Mouse (Mus musculus) neural tube, embryonic 14.5 days (tissue): ENCODE measurements around the gene Rangap1. TPM values are rescaled to one million over a fixed set of nuclear protein-coding genes. Genes with fewer than 3 reads are reported as not detected.
"Not testable (repeated sequence)": the region's sequence is repeated elsewhere in the genome, so short reads cannot be mapped to it uniquely, and the experiment has no call there.

ENCODE experiments used
- ATAC-seq: fragments of 200-750 bp; cut with Nextera tagmentation; 2 replicates; pipeline ENCODE4 v1.8.0; 2017; ENCODE audit warnings: low read depth, mild to moderate bottlenecking, moderate TSS enrichment, moderate library complexity
- H3K27ac ChIP-seq: fragments of 300-500 bp; sonication (generic); 2 replicates; pipeline ENCODE4 v1.5.1; 2014; ENCODE audit warnings: low read depth, mild to moderate bottlenecking, control low read depth, low read length, moderate library complexity, mixed read lengths
- H3K27me3 ChIP-seq: fragments of 300-500 bp; sonication (generic); 2 replicates; pipeline ENCODE4 v1.6.1; 2014; ENCODE audit warnings: low read length; ENCODE audit not compliant: control insufficient read depth, insufficient read depth
- H3K36me3 ChIP-seq: fragments of 300-500 bp; sonication (generic); 2 replicates; pipeline ENCODE4 v1.6.1; 2014; ENCODE audit warnings: low read length, mixed read lengths; ENCODE audit not compliant: control insufficient read depth, insufficient read depth
- H3K4me1 ChIP-seq: fragments of 300-500 bp; sonication (generic); 2 replicates; pipeline ENCODE4 v1.6.1; 2014; ENCODE audit warnings: low read length; ENCODE audit not compliant: control insufficient read depth, insufficient read depth
- H3K4me2 ChIP-seq: fragments of 300-500 bp; sonication (generic); 2 replicates; pipeline ENCODE4 v1.6.1; 2014; ENCODE audit warnings: mild to moderate bottlenecking, low read depth, low read length, control low read depth
- H3K4me3 ChIP-seq: fragments of 300-500 bp; sonication (generic); 2 replicates; pipeline ENCODE4 v1.5.1; 2014; ENCODE audit warnings: low read depth, low read length, control low read depth, mixed read lengths
- H3K9ac ChIP-seq: fragments of 300-500 bp; sonication (generic); replicated peaks from 2 replicates; pipeline ENCODE4 v1.6.1; 2014; ENCODE audit warnings: low read depth, mild to moderate bottlenecking, control low read depth, low read length, mixed read lengths
- H3K9me3 ChIP-seq: fragments of 300-500 bp; sonication (generic); 2 replicates; pipeline ENCODE4 v1.6.1; 2016; ENCODE audit warnings: low read length; ENCODE audit not compliant: control insufficient read depth
- WGBS: fragments of 180-500 bp; shearing (Covaris S2); extraction: QIAGEN DNeasy Blood & Tissue Kit; methylation state at CpG from one replicate; pipeline ENCODE4 v1.1.7; 2014; 5-methylcytosine and 5-hydroxymethylcytosine counted together
- polyA plus RNA-seq: library from polyadenylated mRNA; unstranded; fragments of >200 nt; fragmentation: Nextera tagmentation; extraction: Ambion mirVana; gene quantifications from 2 replicates; pipeline ENCODE4 v1.2.1, GENCODE M21; 2014

Gene Rangap1
- polyA plus RNA-seq, 1 experiment from 2014 or later, result 105 TPM

DNA sequence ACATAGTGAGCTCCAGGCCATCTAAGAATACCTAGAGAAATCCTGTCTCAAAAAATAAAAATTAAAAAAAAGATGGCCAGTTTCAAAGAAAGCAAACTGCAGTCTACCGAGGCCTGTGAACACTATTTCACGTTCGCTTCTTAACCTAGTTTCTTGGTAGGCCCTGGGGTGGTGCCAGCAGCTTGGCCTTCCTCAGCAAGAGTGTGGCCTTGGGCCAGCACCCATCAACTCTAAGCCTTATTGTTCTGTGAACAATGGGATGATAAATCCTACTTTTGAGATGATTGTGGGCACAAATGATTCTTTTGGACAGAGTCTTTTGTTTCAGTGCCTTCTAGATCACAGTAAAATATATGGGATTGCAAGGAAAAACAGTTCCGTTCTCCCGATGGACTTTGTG, 13.4 kb upstream of the Rangap1 start:
- ATAC-seq, result no peak
- Histone ChIP-seq H3K36me3 (no peaks in the 10 kb centered on the region), H3K9ac (no peak overlapping the region), H3K9me3 (no peaks in the 10 kb centered on the region), H3K27me3 (no peaks in the 10 kb centered on the region), H3K4me2 (no peak overlapping the region), H3K4me3 (no peak overlapping the region), H3K4me1 (no peaks in the 10 kb centered on the region), H3K27ac (no peak overlapping the region)
- WGBS, result 65% methylated on average over 5 of the region's 5 CpGs

DNA sequence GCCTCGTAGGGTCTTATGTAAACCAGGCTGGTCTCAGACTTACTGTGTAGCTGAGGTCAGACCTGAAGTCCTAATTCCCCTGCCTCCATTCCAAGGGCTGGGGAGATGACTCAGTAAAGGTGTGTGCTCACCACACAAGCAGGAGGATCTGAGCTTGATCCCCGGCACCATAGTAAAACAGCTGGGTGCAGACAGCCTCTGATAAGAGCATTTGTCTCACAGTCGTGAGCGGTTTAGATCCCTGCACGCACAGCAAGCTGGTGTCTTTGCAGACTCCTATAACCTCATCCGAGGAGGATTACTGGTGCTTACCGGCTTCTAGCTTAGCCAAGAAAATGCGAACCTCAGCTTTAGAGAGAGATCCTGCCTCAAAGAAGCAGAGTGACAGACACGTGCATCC, 8.3 kb upstream of the Rangap1 start:
- Histone ChIP-seq H3K4me2 (no peak overlapping the region), H3K36me3 (no peaks in the 10 kb centered on the region), H3K9ac (no peak overlapping the region), H3K4me1 (peaks cover 9% of the 10 kb centered on the region; the same call in 1 of the 2 replicates), H3K4me3 (no peak overlapping the region), H3K27me3 (no peaks in the 10 kb centered on the region), H3K27ac (no peak overlapping the region), H3K9me3 (no peaks in the 10 kb centered on the region)
- ATAC-seq, result no peak
- WGBS, result 96% methylated on average over 9 of the region's 9 CpGs

- Histone ChIP-seq H3K4me1 (peaks cover 13% of the 10 kb centered on the region; the same call in 1 of the 2 replicates), H3K27me3 (no peaks in the 10 kb centered on the region), H3K4me3 (no peak overlapping the region), H3K9me3 (no peaks in the 10 kb centered on the region), H3K27ac (no peak overlapping the region), H3K9ac (no peak overlapping the region), H3K36me3 (no peaks in the 10 kb centered on the region), H3K4me2 (no peak overlapping the region)
- no peak for ATAC-seq
- 33% methylated on average over 14 of the region's 14 CpGs for WGBS
Observed at GRCm38 (mm10) chr15:81749742-81750141, 4.4 kb upstream of the Rangap1 start.

GRCm38 (mm10) chr15:81745601-81746114, 328 bp upstream of the Rangap1 start:
- Histone ChIP-seq H3K27ac (peak overlapping the region; percentile 89), H3K4me3 (peak overlapping the region; percentile 98), H3K9ac (peak overlapping the region; percentile 94), H3K27me3 (no peaks in the 10 kb centered on the region), H3K36me3 (no peaks in the 10 kb centered on the region), H3K4me2 (peak overlapping the region; percentile 77), H3K4me1 (peaks cover 13% of the 10 kb centered on the region; the same call in 1 of the 2 replicates), H3K9me3 (no peaks in the 10 kb centered on the region)
- WGBS, result under 1% methylated on average over 33 of the region's 33 CpGs
- peak; percentile 85 for ATAC-seq

DNA sequence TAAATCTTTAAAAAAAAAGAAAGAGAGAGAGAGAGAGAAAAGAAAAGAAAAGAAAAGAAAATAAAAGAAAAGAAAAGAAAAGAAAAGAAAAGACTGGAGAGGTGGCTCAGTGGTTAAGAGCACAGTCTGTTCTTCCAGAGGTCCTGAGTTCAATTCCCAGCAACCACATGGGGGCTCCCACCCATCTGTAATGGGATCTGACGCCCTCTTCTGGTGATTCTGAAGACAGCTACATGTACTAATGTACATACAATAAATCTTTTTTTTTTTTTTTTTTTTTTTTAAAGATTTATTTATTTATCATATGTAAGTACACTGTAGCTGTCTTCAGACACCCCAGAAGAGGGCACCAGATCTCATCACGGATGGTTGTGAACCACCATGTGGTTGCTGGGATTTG, 3.0 kb downstream of the Rangap1 start:
- H3K27ac ChIP-seq, H3K4me1 ChIP-seq, H3K9me3 ChIP-seq, ATAC-seq, H3K36me3 ChIP-seq, H3K27me3 ChIP-seq, H3K9ac ChIP-seq, H3K4me2 ChIP-seq, H3K4me3 ChIP-seq: not testable (repeated sequence)
- 34% methylated on average over 2 of the region's 2 CpGs for WGBS

- no peak overlapping the region for H3K9ac ChIP-seq
- 8% methylated on average over 2 of the region's 2 CpGs for WGBS
- H3K27ac ChIP-seq, result no peak overlapping the region
- H3K9me3 ChIP-seq, result no peaks in the 10 kb centered on the region
- H3K27me3 ChIP-seq, result no peaks in the 10 kb centered on the region
- no peaks in the 10 kb centered on the region for H3K36me3 ChIP-seq
- no peak overlapping the region for H3K4me2 ChIP-seq
- no peak for ATAC-seq
- no peaks in the 10 kb centered on the region for H3K4me1 ChIP-seq
- no peak overlapping the region for H3K4me3 ChIP-seq
Observed at GRCm38 (mm10) chr15:81739924-81740323, 5.4 kb downstream of the Rangap1 start.

GRCm38 (mm10) chr15:81739296-81739695, 6.0 kb downstream of the Rangap1 start:
- H3K4me1 ChIP-seq, result no peaks in the 10 kb centered on the region
- no peaks in the 10 kb centered on the region for H3K9me3 ChIP-seq
- no peaks in the 10 kb centered on the region for H3K27me3 ChIP-seq
- no peak overlapping the region for H3K9ac ChIP-seq
- H3K4me2 ChIP-seq, result no peak overlapping the region
- no peak overlapping the region for H3K4me3 ChIP-seq
- 79% methylated on average over 3 of the region's 3 CpGs for WGBS
- no peak overlapping the region for H3K27ac ChIP-seq
- H3K36me3 ChIP-seq, result no peaks in the 10 kb centered on the region
- ATAC-seq, result no peak

GRCm38 (mm10) chr15:81735075-81735474, 10.3 kb downstream of the Rangap1 start:
- no peak overlapping the region for H3K27ac ChIP-seq
- H3K27me3 ChIP-seq, result no peaks in the 10 kb centered on the region
- 57% methylated on average over 3 of the region's 3 CpGs for WGBS
- H3K4me3 ChIP-seq, result no peak overlapping the region
- H3K9me3 ChIP-seq, result no peaks in the 10 kb centered on the region
- H3K36me3 ChIP-seq, result no peaks in the 10 kb centered on the region
- no peaks in the 10 kb centered on the region for H3K4me1 ChIP-seq
- no peak overlapping the region for H3K4me2 ChIP-seq
- ATAC-seq, result no peak
- no peak overlapping the region for H3K9ac ChIP-seq

DNA sequence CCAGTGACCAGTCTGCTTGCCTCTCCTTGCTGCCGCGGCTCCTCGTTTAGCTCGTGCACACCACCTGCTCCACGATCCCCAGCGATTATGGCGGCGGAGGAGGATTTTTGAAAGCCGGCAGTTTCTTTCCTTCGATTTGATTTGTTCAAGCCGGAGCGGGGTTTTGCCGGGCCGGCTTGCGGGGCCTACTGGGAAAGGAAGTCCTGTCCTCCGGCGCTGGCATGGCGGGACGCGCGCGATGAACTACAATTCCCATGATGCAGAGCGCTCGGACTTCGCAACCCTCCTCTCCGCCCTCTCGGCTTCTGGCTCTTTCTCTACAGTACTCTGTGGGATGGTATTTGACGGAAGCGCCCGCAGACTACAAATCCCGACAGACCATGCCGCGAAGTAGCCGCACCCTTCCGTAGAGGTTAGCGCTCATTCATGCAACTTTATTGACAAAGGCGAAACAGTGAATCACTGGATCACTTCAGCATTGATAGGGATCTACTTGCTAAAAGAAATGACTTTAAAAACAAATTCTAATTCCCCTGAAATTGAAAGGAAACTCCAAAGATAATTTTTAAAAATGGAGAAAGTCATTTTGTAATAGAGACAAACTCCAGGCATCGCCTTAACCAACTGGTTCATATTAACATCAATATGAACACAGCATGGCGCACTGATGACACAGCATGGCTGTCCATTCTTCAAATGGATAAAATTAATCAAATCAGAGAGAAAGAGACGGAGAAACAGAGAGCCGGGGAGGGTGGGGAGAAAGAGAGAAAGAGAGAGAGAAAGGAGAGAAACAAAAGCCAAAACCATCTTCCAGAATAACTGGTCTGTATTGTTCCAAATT, 15.3 kb downstream of the Rangap1 start:
- Histone ChIP-seq H3K9me3 (no peaks in the 10 kb centered on the region), H3K27me3 (no peaks in the 10 kb centered on the region), H3K9ac (peak overlapping the region; percentile 79), H3K27ac (peak overlapping the region; percentile 35), H3K4me1 (peaks cover 7% of the 10 kb centered on the region), H3K36me3 (no peaks in the 10 kb centered on the region), H3K4me3 (peak overlapping the region; percentile 75), H3K4me2 (peak overlapping the region; percentile 56)
- 6% methylated on average over 41 of the region's 41 CpGs for WGBS
- ATAC-seq, result peak; percentile 99
